Mouse (Mus musculus) c-Kit-positive CD71-negative TER-119-negative erythroid progenitor cells, embryonic 14.5 days (primary cell): ENCODE data around the gene Cd63.

Source experiments
- DNase-seq: peaks from one replicate; pipeline ENCODE4 v3.0.0-alpha.2; 2013; ENCODE audit warnings: low read depth

Gene Cd63

GRCm38 (mm10) chr10:128900698-128901097 lies at the start of gene Cd63:
Cd63 (plus strand) TSS chr10:128900989.
- DNase-seq, result no peak

- DNase-seq, result no peak
These were observed 39.6 kb upstream of the Cd63 start for GRCm38 (mm10) chr10:128861176-128861575.

GRCm38 (mm10) chr10:128866042-128866441 lies 34.7 kb upstream of the Cd63 start:
- DNase-seq, result no peak

- DNase-seq, result no peak
These were observed 34.3 kb upstream of the Cd63 start for GRCm38 (mm10) chr10:128866518-128866917.

- DNase-seq, result no peak
These were observed 30.4 kb upstream of the Cd63 start for GRCm38 (mm10) chr10:128870341-128870740.

GRCm38 (mm10) chr10:128878291-128878690 lies 22.5 kb upstream of the Cd63 start:
- DNase-seq, result no peak

- DNase-seq, result no peak
These were observed 22.0 kb upstream of the Cd63 start for GRCm38 (mm10) chr10:128878811-128879210.

GRCm38 (mm10) chr10:128882067-128882466 lies 18.7 kb upstream of the Cd63 start:
- no peak for DNase-seq

- no peak for DNase-seq
These were observed 11.6 kb upstream of the Cd63 start for GRCm38 (mm10) chr10:128888941-128889827.

GRCm38 (mm10) chr10:128889846-128890245 lies 10.9 kb upstream of the Cd63 start:
- DNase-seq, result no peak

GRCm38 (mm10) chr10:128890383-128891295 lies 10.2 kb upstream of the Cd63 start:
- no peak for DNase-seq

- DNase-seq, result no peak
These were observed 9.3 kb upstream of the Cd63 start, which contains the start of gene Gdf11 for GRCm38 (mm10) chr10:128891296-128892094. Gdf11 (minus strand) TSS chr10:128891718.

- DNase-seq, result no peak
These were observed 8.5 kb upstream of the Cd63 start for GRCm38 (mm10) chr10:128892246-128892645.

- DNase-seq, result peak; percentile 91
These were observed 5.4 kb upstream of the Cd63 start for GRCm38 (mm10) chr10:128895437-128895836.

- no peak for DNase-seq
These were observed 4.7 kb upstream of the Cd63 start for GRCm38 (mm10) chr10:128895952-128896693.

- no peak for DNase-seq
These were observed 4.0 kb upstream of the Cd63 start for GRCm38 (mm10) chr10:128896807-128897206.

- no peak for DNase-seq
These were observed 3.3 kb upstream of the Cd63 start for GRCm38 (mm10) chr10:128897501-128897900.

GRCm38 (mm10) chr10:128899759-128900490 lies 864 bp upstream of the Cd63 start:
- DNase-seq, result no peak

- no peak for DNase-seq
These were observed 620 bp downstream of the Cd63 start for GRCm38 (mm10) chr10:128901409-128901808.

GRCm38 (mm10) chr10:128902409-128902988 lies 1.7 kb downstream of the Cd63 start:
- DNase-seq, result no peak
